Mouse (Mus musculus) adrenal gland (tissue): ENCODE measurements around the gene 9530077C05Rik.
"Not testable (repeated sequence)": the region's sequence is repeated elsewhere in the genome, so short reads cannot be mapped to it uniquely, and the experiment has no call there.

ENCODE experiments used
- intact Hi-C: fragments of 180-260 bp; cut with DNase I; formaldehyde crosslinking; loops from one replicate; pipeline ENCODE4 v1.15.1; 2025

9530077C05Rik gene

GRCm38 (mm10) chr9:22453990-22454389, 42.7 kb downstream of the 9530077C05Rik start, which contains the start of gene Gm17545:
Gene Gm17545 (plus strand): TSS chr9:22454290.
- intact Hi-C loops: not testable (repeated sequence)

GRCm38 (mm10) chr9:22455041-22455440, 43.7 kb downstream of the 9530077C05Rik start:
- intact Hi-C loops: no loop called here

- intact Hi-C loops: no loop called here
Observed at GRCm38 (mm10) chr9:22457142-22457835, 46.0 kb downstream of the 9530077C05Rik start.

GRCm38 (mm10) chr9:22461946-22462345, 50.6 kb downstream of the 9530077C05Rik start:
- intact Hi-C loops: no loop called here

- intact Hi-C loops: no loop called here
Observed at GRCm38 (mm10) chr9:22466212-22466611, 54.9 kb downstream of the 9530077C05Rik start.

GRCm38 (mm10) chr9:22467371-22468169, 56.3 kb downstream of the 9530077C05Rik start:
- intact Hi-C loops: no loop called here

GRCm38 (mm10) chr9:22468170-22468898, 57.0 kb downstream of the 9530077C05Rik start:
- intact Hi-C loops: no loop called here

GRCm38 (mm10) chr9:22468899-22469259, 57.6 kb downstream of the 9530077C05Rik start:
- intact Hi-C loops: no loop called here

- intact Hi-C loops: no loop called here
Observed at GRCm38 (mm10) chr9:22469643-22470042, 58.3 kb downstream of the 9530077C05Rik start, which contains the start of gene Rp9. Gene Rp9 (minus strand): TSS chr9:22469743.

GRCm38 (mm10) chr9:22475424-22475868, 64.1 kb downstream of the 9530077C05Rik start, which contains the start of gene Bbs9:
Gene Bbs9 (plus strand): TSS chr9:22475715.
- intact Hi-C loops: no loop called here

- intact Hi-C loops: no loop called here
Observed at GRCm38 (mm10) chr9:22476265-22476664, 65.0 kb downstream of the 9530077C05Rik start.

- intact Hi-C loops: no loop called here
Observed at GRCm38 (mm10) chr9:22478946-22479345, 67.6 kb downstream of the 9530077C05Rik start.

- intact Hi-C loops: no loop called here
Observed at GRCm38 (mm10) chr9:22483866-22484561, 72.7 kb downstream of the 9530077C05Rik start.

GRCm38 (mm10) chr9:22484562-22485308, 73.4 kb downstream of the 9530077C05Rik start:
- intact Hi-C loops: no loop called here

GRCm38 (mm10) chr9:22486211-22486610, 74.9 kb downstream of the 9530077C05Rik start:
- intact Hi-C loops: no loop called here

- intact Hi-C loops: no loop called here
Observed at GRCm38 (mm10) chr9:22488963-22489362, 77.7 kb downstream of the 9530077C05Rik start.
